Mouse (Mus musculus): Measurements from ENCODE around the gene Prdm2. TPM values are rescaled to one million over a fixed set of nuclear protein-coding genes. Genes with fewer than 3 reads are reported as not detected.

Prdm2 gene
- polyA plus RNA-seq, 1 experiment: 34.9 TPM

DNA sequence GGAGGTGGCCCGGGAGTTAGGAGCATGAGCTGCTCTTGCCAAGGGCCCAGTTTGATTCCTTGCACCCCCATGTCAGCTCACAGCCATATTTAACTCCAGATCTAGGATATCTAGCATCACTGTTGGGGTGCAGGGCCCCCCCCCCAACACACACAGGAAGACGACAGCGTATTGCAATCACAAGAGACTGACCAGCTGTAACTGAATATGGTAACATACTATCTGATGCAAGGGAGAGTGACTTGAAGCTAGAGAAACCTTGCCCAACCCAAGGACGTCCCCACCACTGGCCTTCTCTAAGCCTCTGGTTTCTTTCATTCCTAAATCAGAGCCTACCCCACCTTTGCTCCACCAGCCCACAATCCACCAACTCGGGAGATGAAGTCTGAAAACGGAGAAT, 105.8 kb downstream of the Prdm2 start:
- H3K9ac ChIP-seq (ENCODE audit: low read depth, poor library complexity, severe bottlenecking): no peak overlapping the region
- H3K4me3 ChIP-seq (ENCODE audit: low read depth, low read length): no peak overlapping the region
- no peak overlapping the region for H3K27ac ChIP-seq (ENCODE audit: insufficient read depth, low read length)
- no peaks in the 10 kb centered on the region for H3K9me3 ChIP-seq (replicated peaks; ENCODE audit: control insufficient read depth, insufficient read depth, low read length, poor library complexity, severe bottlenecking)
- no peaks in the 10 kb centered on the region for H3K27me3 ChIP-seq (ENCODE audit: control insufficient read depth, insufficient read depth, low read length, poor library complexity, severe bottlenecking)
- H3K36me3 ChIP-seq (ENCODE audit: control insufficient read depth, insufficient read depth, low read length, poor library complexity, severe bottlenecking): no peaks in the 10 kb centered on the region
- no peaks in the 10 kb centered on the region for H3K4me1 ChIP-seq (ENCODE audit: control insufficient read depth, insufficient read depth, low read length)
- no peak for TF ChIP-seq POLR2A (IDR thresholded peaks at IDR 0.05; ENCODE audit: insufficient read depth, low read length)
- TF ChIP-seq EP300 (IDR thresholded peaks at IDR 0.05; ENCODE audit: insufficient read depth, low read depth, low read length): no peak
- TF ChIP-seq CTCF (IDR thresholded peaks at IDR 0.05; ENCODE audit: low read depth, low read length): no peak

DNA sequence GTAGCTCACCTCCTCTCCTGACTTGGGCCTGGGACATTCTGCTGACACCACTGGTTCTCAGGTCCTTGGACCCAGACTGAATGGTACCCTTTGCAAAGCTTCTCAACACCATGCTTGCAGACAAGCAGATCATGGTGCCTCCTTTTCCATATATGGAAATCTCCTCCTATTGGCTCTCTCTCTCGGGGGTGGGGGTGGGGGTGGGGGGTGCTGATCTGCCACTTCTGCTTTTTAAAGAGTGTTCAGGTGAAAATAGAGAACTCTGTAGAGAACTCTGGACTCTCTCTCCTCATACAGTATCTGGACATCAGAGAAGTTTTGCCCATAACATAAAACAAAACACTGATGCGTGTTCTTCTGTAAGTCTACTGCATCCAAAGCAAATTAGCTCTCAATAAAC, 106.2 kb downstream of the Prdm2 start:
- no peak for TF ChIP-seq CTCF (IDR thresholded peaks at IDR 0.05; ENCODE audit: low read depth, low read length)
- TF ChIP-seq EP300 (IDR thresholded peaks at IDR 0.05; ENCODE audit: insufficient read depth, low read depth, low read length): no peak
- TF ChIP-seq POLR2A (IDR thresholded peaks at IDR 0.05; ENCODE audit: insufficient read depth, low read length): no peak
- Histone ChIP-seq H3K9ac (ENCODE audit: low read depth, poor library complexity, severe bottlenecking) (no peak overlapping the region), H3K9me3 (replicated peaks; ENCODE audit: control insufficient read depth, insufficient read depth, low read length, poor library complexity, severe bottlenecking) (no peaks in the 10 kb centered on the region), H3K27ac (ENCODE audit: insufficient read depth, low read length) (no peak overlapping the region), H3K4me3 (ENCODE audit: low read depth, low read length) (no peak overlapping the region), H3K36me3 (ENCODE audit: control insufficient read depth, insufficient read depth, low read length, poor library complexity, severe bottlenecking) (no peaks in the 10 kb centered on the region), H3K27me3 (ENCODE audit: control insufficient read depth, insufficient read depth, low read length, poor library complexity, severe bottlenecking) (no peaks in the 10 kb centered on the region), H3K4me1 (ENCODE audit: control insufficient read depth, insufficient read depth, low read length) (no peaks in the 10 kb centered on the region)

GRCm38 (mm10) chr4:143104739-143105138, 108.1 kb downstream of the Prdm2 start:
- no peak for TF ChIP-seq EP300 (IDR thresholded peaks at IDR 0.05; ENCODE audit: insufficient read depth, low read depth, low read length)
- TF ChIP-seq POLR2A (IDR thresholded peaks at IDR 0.05; ENCODE audit: insufficient read depth, low read length): no peak
- no peak for TF ChIP-seq CTCF (IDR thresholded peaks at IDR 0.05; ENCODE audit: low read depth, low read length)
- H3K9ac ChIP-seq (ENCODE audit: low read depth, poor library complexity, severe bottlenecking): no peak overlapping the region
- no peaks in the 10 kb centered on the region for H3K4me1 ChIP-seq (ENCODE audit: control insufficient read depth, insufficient read depth, low read length)
- no peaks in the 10 kb centered on the region for H3K36me3 ChIP-seq (ENCODE audit: control insufficient read depth, insufficient read depth, low read length, poor library complexity, severe bottlenecking)
- no peaks in the 10 kb centered on the region for H3K9me3 ChIP-seq (replicated peaks; ENCODE audit: control insufficient read depth, insufficient read depth, low read length, poor library complexity, severe bottlenecking)
- no peaks in the 10 kb centered on the region for H3K27me3 ChIP-seq (ENCODE audit: control insufficient read depth, insufficient read depth, low read length, poor library complexity, severe bottlenecking)
- no peak overlapping the region for H3K27ac ChIP-seq (ENCODE audit: insufficient read depth, low read length)
- no peak overlapping the region for H3K4me3 ChIP-seq (ENCODE audit: low read depth, low read length)

GRCm38 (mm10) chr4:143103811-143104210, 109.0 kb downstream of the Prdm2 start:
- H3K9me3 ChIP-seq (replicated peaks; ENCODE audit: control insufficient read depth, insufficient read depth, low read length, poor library complexity, severe bottlenecking): no peaks in the 10 kb centered on the region
- no peak overlapping the region for H3K4me3 ChIP-seq (ENCODE audit: low read depth, low read length)
- H3K27me3 ChIP-seq (ENCODE audit: control insufficient read depth, insufficient read depth, low read length, poor library complexity, severe bottlenecking): no peaks in the 10 kb centered on the region
- no peaks in the 10 kb centered on the region for H3K36me3 ChIP-seq (ENCODE audit: control insufficient read depth, insufficient read depth, low read length, poor library complexity, severe bottlenecking)
- H3K27ac ChIP-seq (ENCODE audit: insufficient read depth, low read length): no peak overlapping the region
- no peaks in the 10 kb centered on the region for H3K4me1 ChIP-seq (ENCODE audit: control insufficient read depth, insufficient read depth, low read length)
- H3K9ac ChIP-seq (ENCODE audit: low read depth, poor library complexity, severe bottlenecking): no peak overlapping the region
- no peak for TF ChIP-seq POLR2A (IDR thresholded peaks at IDR 0.05; ENCODE audit: insufficient read depth, low read length)

DNA sequence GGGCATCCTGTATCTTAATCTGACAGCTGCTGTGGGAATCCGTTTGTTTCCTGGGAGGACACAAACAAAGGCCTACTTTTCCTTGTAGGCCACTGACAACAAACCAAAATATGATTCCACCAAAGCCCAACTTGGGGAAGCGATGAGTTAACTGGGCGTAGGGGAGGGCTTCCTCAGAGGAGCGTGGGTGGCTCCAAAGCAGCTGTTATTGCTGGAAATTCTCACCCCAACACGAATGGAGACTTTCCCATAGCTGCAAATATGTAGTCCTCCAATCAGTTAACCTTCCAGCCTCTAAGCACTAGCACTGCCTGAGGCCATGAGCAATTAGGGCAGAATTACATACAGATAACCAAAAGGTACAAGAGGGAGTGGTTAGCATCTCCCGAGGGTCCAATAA, 112.6 kb downstream of the Prdm2 start:
- no peaks in the 10 kb centered on the region for H3K27me3 ChIP-seq (ENCODE audit: control insufficient read depth, insufficient read depth, low read length, poor library complexity, severe bottlenecking)
- H3K27ac ChIP-seq (ENCODE audit: insufficient read depth, low read length): no peak overlapping the region
- no peak for TF ChIP-seq CTCF (IDR thresholded peaks at IDR 0.05; ENCODE audit: low read depth, low read length)
- no peaks in the 10 kb centered on the region for H3K36me3 ChIP-seq (ENCODE audit: control insufficient read depth, insufficient read depth, low read length, poor library complexity, severe bottlenecking)
- no peaks in the 10 kb centered on the region for H3K9me3 ChIP-seq (replicated peaks; ENCODE audit: control insufficient read depth, insufficient read depth, low read length, poor library complexity, severe bottlenecking)
- H3K9ac ChIP-seq (ENCODE audit: low read depth, poor library complexity, severe bottlenecking): no peak overlapping the region
- no peaks in the 10 kb centered on the region for H3K4me1 ChIP-seq (ENCODE audit: control insufficient read depth, insufficient read depth, low read length)
- no peak overlapping the region for H3K4me3 ChIP-seq (ENCODE audit: low read depth, low read length)

DNA sequence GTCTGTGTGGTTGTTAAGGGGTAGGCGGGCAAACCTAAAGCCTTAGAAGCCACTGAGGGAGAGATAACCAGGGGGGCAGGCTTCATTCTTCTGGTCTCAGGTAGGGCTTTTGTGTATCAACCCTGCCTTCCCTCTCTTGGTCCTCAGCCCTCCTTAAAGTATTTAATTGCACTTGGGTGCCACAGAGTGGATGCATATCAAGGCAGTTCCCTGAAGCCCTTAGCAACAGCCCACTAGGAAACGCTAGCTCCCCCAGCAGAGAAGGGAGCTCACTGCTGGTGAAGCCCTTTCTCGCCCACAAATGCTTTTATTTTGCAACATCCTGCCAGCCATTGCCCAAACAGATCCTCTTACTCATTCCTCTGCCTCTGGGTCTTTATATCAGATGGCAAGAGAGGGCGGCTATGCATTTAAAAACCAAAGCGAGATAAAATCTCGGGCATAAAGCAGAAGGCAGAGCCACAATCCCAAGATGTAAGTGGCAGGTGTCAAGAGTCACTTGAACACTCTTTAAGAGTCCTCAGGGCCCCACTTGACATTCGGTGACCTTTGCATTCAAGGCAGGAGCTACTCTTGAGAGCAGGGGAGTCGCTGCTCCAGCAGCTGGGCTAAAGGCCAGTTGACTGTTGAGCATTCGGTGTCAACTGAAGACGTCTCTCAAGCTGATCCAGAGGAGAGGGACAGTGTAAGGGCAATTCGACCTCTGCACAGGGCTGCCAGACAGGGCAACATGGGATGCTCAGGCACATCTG, 113.3 kb downstream of the Prdm2 start:
- Histone ChIP-seq H3K4me1 (ENCODE audit: control insufficient read depth, insufficient read depth, low read length) (no peaks in the 10 kb centered on the region), H3K27ac (ENCODE audit: insufficient read depth, low read length) (no peak overlapping the region), H3K36me3 (ENCODE audit: control insufficient read depth, insufficient read depth, low read length, poor library complexity, severe bottlenecking) (no peaks in the 10 kb centered on the region), H3K9ac (ENCODE audit: low read depth, poor library complexity, severe bottlenecking) (no peak overlapping the region), H3K27me3 (ENCODE audit: control insufficient read depth, insufficient read depth, low read length, poor library complexity, severe bottlenecking) (no peaks in the 10 kb centered on the region), H3K9me3 (replicated peaks; ENCODE audit: control insufficient read depth, insufficient read depth, low read length, poor library complexity, severe bottlenecking) (no peaks in the 10 kb centered on the region), H3K4me3 (ENCODE audit: low read depth, low read length) (no peak overlapping the region)
- TF ChIP-seq POLR2A (IDR thresholded peaks at IDR 0.05; ENCODE audit: insufficient read depth, low read length) (no peak), CTCF (IDR thresholded peaks at IDR 0.05; ENCODE audit: low read depth, low read length) (no peak), EP300 (IDR thresholded peaks at IDR 0.05; ENCODE audit: insufficient read depth, low read depth, low read length) (no peak)

Data from ES-Bruce4 (cell line).